In the genomic region with DNA sequence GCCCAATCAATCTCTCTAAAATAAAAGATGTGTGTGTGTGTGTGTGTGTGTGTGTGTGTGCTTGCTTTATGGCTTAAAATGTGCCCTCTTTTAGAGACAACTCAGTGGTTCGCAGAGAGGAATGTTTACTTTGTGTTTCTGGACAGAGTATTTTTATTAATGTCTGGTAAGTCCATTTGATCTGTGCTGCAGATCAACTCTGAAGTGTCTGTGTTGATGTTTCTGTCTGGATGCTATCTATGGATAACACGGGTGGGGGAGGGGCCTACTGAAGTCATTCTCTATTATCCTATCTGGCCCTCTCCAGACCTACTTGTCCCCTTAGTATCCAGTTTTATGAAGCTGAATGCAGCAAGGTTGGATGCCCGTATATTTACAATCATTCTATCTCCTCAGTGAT, we compare ENCODE assay signal across 14 mouse cellular contexts.
"Had no signal": no experiment of that assay in that cellular context is flagged by ENCODE, and none has a peak within 500 bp of the region (broad histone marks: within the 10 kb centered on the region; RNA-seq: fewer than 3 reads in every experiment).

No protein-coding gene starts in this region.

- H3K9ac ChIP-seq: limb, embryonic 15.5 days; liver, embryonic 12.5 days; liver, embryonic 14.5 days; midbrain, embryonic 12.5 days had no signal

- H3K4me1 ChIP-seq: limb, embryonic 15.5 days; liver, embryonic 12.5 days; midbrain, embryonic 10.5 days; midbrain, embryonic 12.5 days had no signal

- H3K4me2 ChIP-seq: limb, embryonic 15.5 days; liver, embryonic 12.5 days; midbrain, embryonic 12.5 days had no signal

- H3K36me3 ChIP-seq: limb, embryonic 15.5 days; liver, embryonic 12.5 days; midbrain, embryonic 10.5 days; midbrain, embryonic 12.5 days had no signal

- ATAC-seq: liver, embryonic 12.5 days; midbrain, embryonic 16.5 days had no signal

- H3K4me3 ChIP-seq: limb, embryonic 15.5 days; liver, embryonic 12.5 days; midbrain, embryonic 10.5 days; midbrain, embryonic 12.5 days had no signal

- DNase-seq: midbrain, embryonic 14.5 days; right cerebral cortex, adult 18-20 months; right cerebral cortex, postnatal 25 days; right cerebral cortex, postnatal 4 days; spleen, adult 18-20 months; thymus, adult 18-20 months; thymus, postnatal 14 days; thymus, postnatal 36 days had no signal

- H3K27ac ChIP-seq: limb, embryonic 15.5 days; liver, embryonic 12.5 days; liver, embryonic 14.5 days; midbrain, embryonic 10.5 days; midbrain, embryonic 12.5 days had no signal

- H3K9me3 ChIP-seq: limb, embryonic 15.5 days; liver, embryonic 12.5 days; midbrain, embryonic 10.5 days; midbrain, embryonic 12.5 days had no signal

- H3K27me3 ChIP-seq: limb, embryonic 15.5 days; liver, embryonic 12.5 days; midbrain, embryonic 12.5 days had no signal
